Mouse (Mus musculus) 3T3-L1 (cell line): Measurements from ENCODE around the gene Aunip.

Source experiments
- DNase-seq: peaks from one replicate; pipeline ENCODE4 v3.0.0-alpha.2; 2015; ENCODE audit warnings: low read depth, low spot score

Gene Aunip

GRCm38 (mm10) chr4:134551494-134552316 lies 40.9 kb downstream of the Aunip start, which contains the start of gene Selenon:
Gene Selenon, minus strand, starts transcription at chr4:134552166.
- DNase-seq, result peak; percentile 63

DNA sequence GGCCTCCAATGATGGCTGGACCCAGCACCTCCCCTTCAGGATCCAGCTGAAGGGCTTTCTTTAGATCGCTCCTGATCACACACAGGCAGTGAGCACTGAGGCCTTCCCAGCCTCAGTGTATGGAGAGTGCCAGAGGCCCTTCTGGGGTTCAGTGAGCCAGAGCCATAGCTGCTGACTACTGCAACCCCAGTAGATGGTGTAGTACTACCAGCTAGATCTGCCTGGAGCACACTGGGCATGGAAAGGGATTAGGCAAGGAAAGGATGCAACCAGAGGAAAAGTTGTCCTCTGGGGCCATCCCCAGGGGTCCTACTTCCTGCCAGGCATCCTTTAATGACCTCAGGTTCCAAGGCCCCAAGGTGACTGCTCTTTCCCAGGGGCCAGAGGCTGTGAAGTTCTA lies 42.8 kb downstream of the Aunip start:
- DNase-seq, result peak; percentile 38

DNA sequence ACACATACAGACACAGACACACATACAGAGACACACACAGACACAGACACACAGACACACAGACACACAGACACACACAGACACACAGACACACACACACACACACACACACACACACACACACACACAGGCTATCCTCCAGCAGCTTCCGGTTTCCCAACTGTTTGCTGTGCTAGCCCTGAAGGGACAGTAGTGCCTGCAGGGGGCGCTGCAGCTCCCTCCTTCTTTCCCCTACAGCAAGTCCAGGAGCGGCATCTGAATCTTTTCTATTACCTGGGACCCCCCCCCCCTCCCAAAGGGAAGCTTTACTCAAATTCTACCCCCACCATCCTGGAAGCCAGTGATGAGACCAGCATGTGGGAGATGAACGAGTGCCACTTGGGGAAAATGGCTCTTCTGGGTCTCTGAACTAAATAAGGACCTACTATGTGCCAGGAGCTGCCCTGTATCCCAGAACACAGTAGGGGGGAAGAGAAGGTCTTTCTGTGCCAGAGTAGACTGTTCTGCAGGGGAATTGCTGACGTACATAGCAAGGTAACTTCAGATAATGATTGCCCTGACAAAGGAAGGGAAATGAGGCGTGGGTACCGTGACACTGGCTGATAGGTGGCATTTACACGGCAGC lies 45.3 kb downstream of the Aunip start:
- DNase-seq, result peak; percentile 46

DNA sequence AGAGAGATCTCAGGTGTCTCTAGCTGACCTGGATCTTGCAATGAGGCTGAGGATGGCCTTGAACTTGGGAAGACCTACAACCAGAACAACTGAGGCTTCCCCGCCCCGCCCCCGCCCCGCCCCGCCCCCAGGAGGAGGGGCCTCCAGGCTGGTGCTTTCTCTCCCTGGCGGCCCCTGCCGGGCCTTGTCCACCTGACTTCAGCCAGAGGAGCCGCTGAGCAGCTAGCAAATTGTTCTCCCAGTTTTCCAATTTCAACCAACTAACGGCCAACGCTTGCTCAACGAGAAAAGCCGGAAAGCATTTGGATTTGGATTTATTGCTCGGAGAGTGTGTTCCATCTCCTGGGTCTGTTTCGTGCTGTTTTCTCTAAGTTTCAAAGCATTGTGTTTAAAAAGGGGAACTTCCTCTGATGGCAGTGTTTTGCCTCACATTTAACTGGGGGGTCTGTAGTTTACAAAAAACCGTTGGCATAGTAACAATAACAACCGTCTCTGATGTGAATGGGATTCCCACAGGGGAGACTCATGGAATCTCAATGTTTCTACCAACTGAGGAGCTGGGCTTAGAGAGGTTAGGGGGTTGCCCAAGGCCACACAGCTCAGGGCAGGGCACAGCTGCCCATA lies 46.9 kb downstream of the Aunip start:
- no peak for DNase-seq

- DNase-seq, result no peak
Measured at GRCm38 (mm10) chr4:134558570-134559113, 47.8 kb downstream of the Aunip start.

GRCm38 (mm10) chr4:134559154-134559553 lies 48.4 kb downstream of the Aunip start:
- DNase-seq, result peak; percentile 43

DNA sequence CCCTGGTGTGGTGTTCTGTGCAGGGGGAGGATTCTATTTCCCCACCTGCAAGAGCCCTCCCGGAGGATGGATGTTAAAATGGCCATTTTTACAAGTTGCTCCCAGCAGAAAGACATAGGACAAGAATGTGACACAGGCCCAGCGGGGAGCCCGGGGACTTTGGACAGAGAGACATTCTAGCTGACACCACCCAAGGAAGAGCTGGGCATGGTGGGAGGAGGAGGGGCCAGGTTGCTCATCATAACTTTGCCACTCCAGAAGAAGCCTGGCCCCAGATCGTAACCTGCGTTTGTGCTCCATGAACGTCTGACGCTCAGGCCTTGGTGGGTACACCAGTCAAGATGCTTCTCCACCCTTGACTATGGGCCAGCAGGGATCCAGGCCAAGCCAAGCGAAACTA lies 49.9 kb downstream of the Aunip start:
- DNase-seq, result no peak

GRCm38 (mm10) chr4:134562014-134562413 lies 51.2 kb downstream of the Aunip start:
- DNase-seq, result no peak

- DNase-seq, result no peak
Measured at GRCm38 (mm10) chr4:134563624-134564023, 52.8 kb downstream of the Aunip start.

DNA sequence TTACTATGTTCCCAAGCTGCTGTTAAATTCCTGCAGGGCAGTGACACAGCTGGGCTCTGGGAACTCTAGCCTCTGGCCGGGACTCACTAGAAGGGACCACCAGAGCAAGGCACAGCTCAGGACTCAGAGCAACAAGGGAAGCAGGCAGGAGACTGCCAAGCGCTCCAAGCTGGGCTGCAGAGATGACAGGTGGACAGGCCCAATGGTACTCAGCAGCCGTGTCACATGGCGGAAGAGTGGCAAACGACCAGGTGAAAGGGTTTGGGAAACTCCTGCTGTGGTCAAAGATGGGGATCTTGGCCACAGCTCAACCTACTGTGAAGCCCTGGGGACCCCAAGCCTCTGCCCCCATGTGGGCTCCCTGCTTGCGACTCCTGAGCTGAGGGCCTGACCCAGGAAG lies 53.3 kb downstream of the Aunip start:
- no peak for DNase-seq

- DNase-seq, result no peak
Measured at GRCm38 (mm10) chr4:134567377-134568226, 56.8 kb downstream of the Aunip start.

GRCm38 (mm10) chr4:134569205-134569604 lies 58.4 kb downstream of the Aunip start:
- no peak for DNase-seq

- peak; percentile 83 for DNase-seq
Measured at GRCm38 (mm10) chr4:134569831-134570230, 59.0 kb downstream of the Aunip start.

DNA sequence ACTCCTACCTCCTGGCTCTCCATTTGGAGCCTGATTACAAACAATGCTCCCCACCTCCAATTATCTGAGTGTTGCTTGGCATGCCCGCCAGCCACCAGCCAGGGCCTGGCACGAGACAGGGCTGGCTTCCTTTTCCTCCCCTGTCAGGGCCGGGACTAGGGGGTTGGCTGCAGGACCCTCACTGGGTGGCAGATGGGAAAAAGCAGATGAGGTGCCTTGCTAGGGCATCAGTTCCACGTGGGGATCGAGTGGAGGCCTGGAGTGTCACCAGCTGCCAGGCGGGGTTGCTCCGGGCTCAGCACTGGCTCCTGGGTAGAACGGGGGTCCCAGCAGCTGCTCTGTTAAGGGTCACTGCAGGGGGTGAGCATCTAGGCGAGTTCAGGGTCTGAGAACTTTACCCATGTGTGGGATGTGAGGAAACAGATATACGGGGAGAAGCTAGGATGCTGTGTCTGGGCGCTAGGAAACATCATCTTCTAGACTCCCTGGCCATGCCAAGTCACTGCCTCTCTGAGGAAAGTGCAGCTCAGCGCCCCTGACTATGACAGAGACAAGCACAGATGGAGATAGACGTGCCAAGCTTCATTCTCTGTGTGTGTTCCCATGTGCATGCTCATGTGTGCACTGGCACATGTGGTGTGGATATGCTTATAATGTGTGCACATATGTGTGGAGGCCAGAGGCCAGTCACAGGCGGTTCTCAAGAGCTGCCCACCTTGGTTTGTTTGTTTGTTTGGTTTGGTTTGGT lies 60.1 kb downstream of the Aunip start:
- DNase-seq, result no peak

DNA sequence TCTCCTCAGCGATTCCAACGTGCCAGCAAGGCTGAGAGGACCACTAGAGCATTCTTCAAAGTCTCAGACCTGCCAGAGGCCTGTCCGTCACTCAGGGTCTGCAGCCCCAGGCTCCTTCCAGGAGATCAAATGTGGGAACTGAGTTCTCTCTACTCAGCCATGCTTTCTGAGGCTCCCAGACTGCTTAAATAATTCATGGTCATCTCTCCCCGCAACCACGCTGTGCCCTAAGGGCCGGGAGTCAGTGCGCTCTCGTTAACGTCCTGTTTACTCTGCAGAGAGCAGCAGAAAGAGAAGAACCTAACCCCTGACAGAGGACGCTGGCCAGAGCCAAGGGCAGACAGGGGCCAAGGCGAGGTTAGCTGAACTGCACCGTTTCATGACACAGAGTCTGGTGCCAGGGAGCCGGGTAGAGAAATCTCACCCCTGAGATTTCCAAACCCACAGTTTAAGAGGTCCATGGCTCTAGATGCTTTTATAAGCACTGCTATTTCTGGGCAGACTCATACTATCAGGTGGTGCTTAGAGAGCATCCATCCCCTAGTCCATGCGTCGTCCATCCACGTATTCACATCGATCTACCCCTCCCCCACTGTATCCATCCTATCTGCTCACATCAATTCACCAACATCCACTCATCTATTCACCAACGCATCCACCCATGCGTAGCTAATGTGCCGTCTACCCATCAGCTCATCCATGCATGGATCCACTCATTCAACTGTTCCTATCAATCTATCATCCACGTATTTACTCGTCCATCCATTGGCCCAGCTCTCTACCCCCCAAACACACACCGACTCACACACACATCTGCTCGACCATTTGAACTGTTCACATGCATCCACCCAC lies 61.9 kb downstream of the Aunip start:
- DNase-seq, result no peak
